Mouse (Mus musculus) MEL (cell line): ENCODE results near the gene Mindy1.

Experiments used
- CTCF ChIP-seq, 3 experiments: IDR thresholded peaks in 2 of 3; conservative IDR thresholded peaks in 1 of 3; 2 replicates each; pipeline ENCODE4 v1.5.1; 2011 to 2012; ENCODE audit warnings: low read length in 3 of 3, low read depth in 2 of 3, mild to moderate bottlenecking in 2 of 3, improper control_type of control experiment in 1 of 3, inconsistent platforms in 1 of 3, mixed read lengths in 1 of 3, moderate library complexity in 1 of 3; ENCODE audit not compliant: control insufficient read depth in 1 of 3, insufficient read depth in 1 of 3, poor library complexity in 1 of 3, severe bottlenecking in 1 of 3
- EP300 ChIP-seq, 2 experiments: IDR thresholded peaks; 2 replicates each; pipeline ENCODE4 v1.6.1; 2011; ENCODE audit warnings: improper control_type of control experiment in 2 of 2, low read length in 2 of 2, low read depth in 1 of 2, mild to moderate bottlenecking in 1 of 2
- POLR2A ChIP-seq, 2 experiments: IDR thresholded peaks; 2 replicates each; pipeline ENCODE4 v1.6.1; 2011 to 2012; ENCODE audit warnings: low read length in 2 of 2, mild to moderate bottlenecking in 2 of 2, control low read depth in 1 of 2, improper control_type of control experiment in 1 of 2, low read depth in 1 of 2, moderate library complexity in 1 of 2; ENCODE audit not compliant: control insufficient read depth in 1 of 2, insufficient read depth in 1 of 2, poor library complexity in 1 of 2
- ZNF384 ChIP-seq: IDR thresholded peaks from 2 replicates; pipeline ENCODE4 v1.6.1; 2012; ENCODE audit warnings: low read depth, mild to moderate bottlenecking, inconsistent platforms, low read length, improper control_type of control experiment

DNA sequence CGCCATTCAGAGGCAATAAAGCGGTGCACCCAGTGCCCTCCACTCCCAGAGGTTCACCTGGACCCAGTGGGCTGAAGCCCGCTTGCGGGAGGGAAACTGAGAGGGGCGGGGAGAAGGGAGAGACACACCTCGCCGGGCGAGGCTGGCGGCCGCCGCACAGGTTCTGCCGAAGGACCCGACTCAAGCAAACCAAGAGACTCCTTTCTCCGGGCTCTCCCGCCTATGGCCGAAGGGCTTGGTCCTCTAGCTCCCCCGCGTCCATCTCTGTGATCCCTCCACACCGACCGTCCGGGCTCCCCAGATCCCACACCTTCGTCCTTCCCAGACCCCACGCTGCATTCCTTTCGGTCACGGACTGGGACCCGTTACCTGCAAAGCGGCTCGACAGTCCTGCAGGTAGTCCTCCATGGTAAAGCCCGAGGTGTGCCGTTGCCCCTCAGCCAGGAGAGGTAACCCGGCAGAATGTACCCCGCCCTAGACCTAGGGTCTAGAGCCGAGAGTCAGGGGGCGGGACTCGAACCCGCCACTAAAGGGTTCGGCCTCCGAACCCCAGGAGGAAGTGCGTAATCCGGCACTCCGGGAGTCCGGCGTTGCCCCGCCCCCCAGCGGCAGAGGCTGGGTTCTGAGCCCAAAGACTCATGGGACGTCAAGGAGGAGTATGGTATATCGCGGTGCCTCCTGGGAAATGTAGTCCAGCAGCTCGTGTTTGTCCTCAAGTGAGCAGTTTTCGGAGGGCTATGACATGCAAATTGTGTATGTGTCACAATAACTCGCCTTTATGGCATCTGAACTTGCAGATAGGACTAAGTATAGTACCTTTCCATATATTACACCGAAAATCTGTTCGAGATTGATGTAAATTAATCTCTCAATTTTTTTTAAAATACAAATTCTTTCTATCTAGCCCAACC lies at the start of gene Mindy1, which contains the start of gene Prune1:
- TF ChIP-seq POLR2A (IDR thresholded peaks at IDR 0.05; ENCODE audit: control insufficient read depth in 1 of 2, insufficient read depth in 1 of 2, low read depth in 1 of 2, low read length in 2 of 2, poor library complexity in 1 of 2) (peak in 1 of 2 experiments; percentile 83; a peak in 2 of 4 replicates), CTCF (IDR thresholded peaks at IDR 0.05 in 2 of 3, conservative IDR thresholded peaks at IDR 0.05 in 1 of 3; ENCODE audit: control insufficient read depth in 1 of 3, insufficient read depth in 1 of 3, low read depth in 2 of 3, low read length in 3 of 3, poor library complexity in 1 of 3, severe bottlenecking in 1 of 3) (no peak), EP300 (IDR thresholded peaks at IDR 0.05; ENCODE audit: low read depth in 1 of 2, low read length in 2 of 2) (no peak), ZNF384 (no peak)
